Mouse (Mus musculus) liver, adult (tissue): ENCODE data around the gene Zswim3.

Experiments used
- GATA4 ChIP-seq: IDR thresholded peaks from 2 replicates; pipeline ENCODE4 v1.6.1; 2014; ENCODE audit warnings: mild to moderate bottlenecking, low read length; ENCODE audit not compliant: insufficient replicate concordance

Gene Zswim3

GRCm38 (mm10) chr2:164817703-164818102, 12.8 kb downstream of the Zswim3 start:
- TF ChIP-seq GATA4: no peak

GRCm38 (mm10) chr2:164821060-164821459, 16.2 kb downstream of the Zswim3 start:
- TF ChIP-seq GATA4: no peak

- 0 out of 2 replicates have a peak, but pooled peaks have one; percentile 5 for TF ChIP-seq GATA4
Measured at GRCm38 (mm10) chr2:164822636-164823165, 17.8 kb downstream of the Zswim3 start, which contains the start of gene Zswim1. Gene Zswim1 (plus strand): TSS chr2:164822686.

- 0 out of 2 replicates have a peak, but pooled peaks have one; percentile 1 for TF ChIP-seq GATA4
Measured at GRCm38 (mm10) chr2:164823181-164823585, 18.3 kb downstream of the Zswim3 start.

- TF ChIP-seq GATA4: no peak
Measured at GRCm38 (mm10) chr2:164823969-164824368, 19.1 kb downstream of the Zswim3 start.

GRCm38 (mm10) chr2:164825521-164825920, 20.6 kb downstream of the Zswim3 start:
- no peak for TF ChIP-seq GATA4

GRCm38 (mm10) chr2:164827146-164827850, 22.4 kb downstream of the Zswim3 start:
- no peak for TF ChIP-seq GATA4

GRCm38 (mm10) chr2:164828437-164828836, 23.5 kb downstream of the Zswim3 start, which contains the start of gene Spata25:
Gene Spata25 (minus strand): TSS chr2:164828537.
- TF ChIP-seq GATA4: no peak

GRCm38 (mm10) chr2:164829090-164829489, 24.2 kb downstream of the Zswim3 start:
- TF ChIP-seq GATA4: no peak

GRCm38 (mm10) chr2:164831029-164831428, 26.1 kb downstream of the Zswim3 start:
- TF ChIP-seq GATA4: no peak

- TF ChIP-seq GATA4: no peak
Measured at GRCm38 (mm10) chr2:164832032-164832747, 27.3 kb downstream of the Zswim3 start.

GRCm38 (mm10) chr2:164832748-164833301, 27.9 kb downstream of the Zswim3 start, which contains the start of gene Ctsa:
Gene Ctsa (plus strand): TSS chr2:164832873.
- no peak for TF ChIP-seq GATA4

GRCm38 (mm10) chr2:164833314-164833959, 28.5 kb downstream of the Zswim3 start, which contains the start of gene Neurl2:
Gene Neurl2 (minus strand): TSS chr2:164833456.
- TF ChIP-seq GATA4: no peak

- no peak for TF ChIP-seq GATA4
Measured at GRCm38 (mm10) chr2:164834531-164834930, 29.6 kb downstream of the Zswim3 start.

GRCm38 (mm10) chr2:164835164-164835563, 30.3 kb downstream of the Zswim3 start:
- TF ChIP-seq GATA4: no peak

GRCm38 (mm10) chr2:164845782-164846181, 40.9 kb downstream of the Zswim3 start:
- TF ChIP-seq GATA4: no peak

GRCm38 (mm10) chr2:164850061-164850460, 45.2 kb downstream of the Zswim3 start:
- no peak for TF ChIP-seq GATA4
